Mouse (Mus musculus) kidney, postnatal 0 days (tissue): ENCODE measurements at regions not wholly inside any gene's neighbourhood (a gene's known extent, or its start where the extent isn't known, plus 50 kb on each side); places are given as distances from the start of the nearest gene placed in this dataset.

ENCODE experiments used
- ATAC-seq: fragments of 200-750 bp; cut with Nextera tagmentation; replicated peaks from 2 replicates; pipeline ENCODE4 v1.8.0; 2017; ENCODE audit warnings: low read depth, moderate number of reproducible peaks, moderate TSS enrichment, moderate library complexity; ENCODE audit not compliant: low FRiP score
- DNase-seq: peaks from one replicate; pipeline ENCODE4 v3.0.0-alpha.2; 2016; ENCODE audit warnings: low spot score
- H3K27ac ChIP-seq: fragments of 300-500 bp; sonication (generic); 2 replicates; pipeline ENCODE4 v1.5.1; 2014; ENCODE audit warnings: mild to moderate bottlenecking
- H3K27me3 ChIP-seq: fragments of 300-500 bp; sonication (generic); 2 replicates; pipeline ENCODE4 v1.6.1; 2014; ENCODE audit warnings: low read length, mixed read lengths; ENCODE audit not compliant: insufficient read depth
- H3K36me3 ChIP-seq: fragments of 300-500 bp; sonication (generic); 2 replicates; pipeline ENCODE4 v1.6.1; 2014; ENCODE audit warnings: low read length, mixed read lengths; ENCODE audit not compliant: insufficient read depth
- H3K4me1 ChIP-seq: fragments of 300-500 bp; sonication (generic); replicated peaks from 2 replicates; pipeline ENCODE4 v1.6.1; 2014; ENCODE audit warnings: antibody characterized with exemption, low read length, mixed read lengths; ENCODE audit not compliant: insufficient read depth
- H3K4me2 ChIP-seq: fragments of 300-500 bp; sonication (generic); 2 replicates; pipeline ENCODE4 v1.6.1; 2014; ENCODE audit warnings: mild to moderate bottlenecking, low read length, moderate library complexity, mixed read lengths
- H3K4me3 ChIP-seq: fragments of 300-500 bp; sonication (generic); replicated peaks from 2 replicates; pipeline ENCODE4 v1.5.1; 2014; ENCODE audit warnings: low read depth, low read length
- H3K9ac ChIP-seq: fragments of 300-500 bp; sonication (generic); 2 replicates; pipeline ENCODE4 v1.6.1; 2014; ENCODE audit warnings: low read depth, low read length
- H3K9me3 ChIP-seq: fragments of 300-500 bp; sonication (generic); replicated peaks from 2 replicates; pipeline ENCODE4 v1.6.1; 2016; ENCODE audit warnings: low read length, inconsistent platforms, mixed read lengths
- CTCF ChIP-seq: IDR thresholded peaks from 2 replicates; pipeline ENCODE4 v1.5.1; 2016; ENCODE audit warnings: antibody characterized with exemption, low read depth, mild to moderate bottlenecking, moderate library complexity
- WGBS: fragments of 180-500 bp; shearing (Covaris S2); extraction: QIAGEN DNeasy Blood & Tissue Kit; methylation state at CpG from one replicate; pipeline ENCODE4 v1.1.7; 2014; 5-methylcytosine and 5-hydroxymethylcytosine counted together

DNA sequence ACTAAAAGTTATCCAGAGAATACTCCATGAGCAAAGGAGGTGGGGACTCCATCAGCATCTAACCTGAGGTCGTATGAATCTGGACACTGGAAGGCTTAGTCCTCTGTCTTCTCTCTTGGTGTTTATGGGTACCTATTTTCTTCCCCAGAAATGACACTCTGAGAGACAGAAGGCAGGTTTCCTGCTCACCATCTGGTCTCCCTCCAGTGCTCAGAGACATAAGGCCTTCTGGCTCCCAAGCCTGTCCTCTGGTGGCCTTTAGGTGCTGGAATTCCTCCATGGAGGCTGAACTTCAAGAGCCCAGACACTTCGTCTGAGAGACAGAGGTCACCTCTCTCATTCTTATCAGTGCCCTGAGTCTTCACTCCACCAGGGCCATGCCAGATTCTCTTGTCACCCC is 65.7 kb upstream of the Slc13a1 start:
- Histone ChIP-seq H3K27me3 (no peaks in the 10 kb centered on the region), H3K4me1 (no peaks in the 10 kb centered on the region), H3K4me3 (no peak overlapping the region), H3K36me3 (no peaks in the 10 kb centered on the region), H3K27ac (no peak overlapping the region), H3K9ac (no peak overlapping the region), H3K4me2 (no peak overlapping the region), H3K9me3 (no peaks in the 10 kb centered on the region)
- DNase-seq (no peak), ATAC-seq (no peak)
- no peak for TF ChIP-seq CTCF
- WGBS: 80% methylated on average over 2 of the region's 2 CpGs

DNA sequence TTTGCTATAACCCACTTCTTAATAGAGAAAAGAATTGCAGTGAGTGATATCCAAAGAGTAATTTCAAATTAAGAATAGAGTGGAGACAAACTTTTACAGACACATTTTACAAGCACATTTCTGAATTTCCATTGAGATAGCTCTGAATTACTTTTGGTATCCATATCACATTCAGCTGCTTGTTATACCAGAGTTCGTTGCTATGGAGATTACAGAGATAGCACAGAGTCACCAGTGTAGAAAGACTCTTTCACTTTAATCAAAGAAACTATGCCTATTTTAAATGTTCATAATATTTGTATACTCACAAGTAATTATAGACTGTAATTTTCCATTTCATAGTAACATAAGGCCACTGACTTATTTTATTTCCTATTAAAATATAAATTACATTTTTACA is 52.7 kb upstream of the Slc13a1 start:
- no peak overlapping the region for H3K9ac ChIP-seq
- no peak overlapping the region for H3K4me2 ChIP-seq
- H3K27ac ChIP-seq: no peak overlapping the region
- H3K27me3 ChIP-seq: no peaks in the 10 kb centered on the region
- WGBS: 75% methylated on average over 1 of the region's 1 CpGs
- no peak for TF ChIP-seq CTCF
- no peaks in the 10 kb centered on the region for H3K9me3 ChIP-seq
- no peak overlapping the region for H3K4me3 ChIP-seq
- ATAC-seq (no peak), DNase-seq (no peak)
- no peaks in the 10 kb centered on the region for H3K36me3 ChIP-seq
- H3K4me1 ChIP-seq: no peaks in the 10 kb centered on the region

DNA sequence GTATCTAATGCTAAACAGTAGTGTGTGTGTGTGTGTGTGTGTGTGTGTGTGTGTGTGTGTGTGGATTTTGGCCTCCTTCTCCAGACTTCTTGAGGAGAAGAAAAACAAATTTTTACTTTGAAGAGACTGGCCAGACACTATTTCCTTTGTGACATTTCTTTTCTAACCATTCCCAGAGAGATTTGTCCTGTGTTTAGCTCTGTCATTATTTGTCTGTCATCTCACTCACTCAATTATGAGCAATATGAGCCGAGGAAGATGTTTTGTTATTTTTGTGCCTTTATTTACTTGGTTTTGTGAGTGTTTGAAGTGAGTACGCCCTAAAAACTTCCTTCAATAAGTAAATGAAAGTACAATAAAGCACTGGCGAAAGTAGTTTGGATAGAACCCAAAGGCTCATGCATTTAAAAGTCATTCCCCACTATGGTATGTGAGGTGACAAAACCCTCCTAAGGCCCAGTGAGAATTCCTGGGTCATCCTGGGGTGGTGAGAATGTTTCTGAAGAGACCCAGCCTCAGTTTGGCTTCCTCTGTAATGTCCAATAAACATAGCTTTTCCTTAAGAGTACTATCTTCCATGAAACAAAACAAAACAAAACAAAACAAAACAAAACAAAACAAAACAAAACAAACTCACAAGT is 52.1 kb upstream of the Slc13a1 start:
- Histone ChIP-seq H3K4me2 (no peak overlapping the region), H3K4me3 (no peak overlapping the region), H3K27ac (no peak overlapping the region), H3K9ac (no peak overlapping the region), H3K27me3 (no peaks in the 10 kb centered on the region), H3K36me3 (no peaks in the 10 kb centered on the region), H3K4me1 (no peaks in the 10 kb centered on the region), H3K9me3 (no peaks in the 10 kb centered on the region)
- TF ChIP-seq CTCF: no peak
- ATAC-seq: no peak
- 53% methylated on average over 3 of the region's 3 CpGs for WGBS
- peak; percentile 19 for DNase-seq
